Mouse (Mus musculus): Measurements from ENCODE around the gene Bace2. TPM values are rescaled to one million over a fixed set of nuclear protein-coding genes. Genes with fewer than 3 reads are reported as not detected.

Gene Bace2
- total and polyA plus RNA-seq, 3 experiments: 0.04 to 0.63 (median 0.46) TPM

DNA sequence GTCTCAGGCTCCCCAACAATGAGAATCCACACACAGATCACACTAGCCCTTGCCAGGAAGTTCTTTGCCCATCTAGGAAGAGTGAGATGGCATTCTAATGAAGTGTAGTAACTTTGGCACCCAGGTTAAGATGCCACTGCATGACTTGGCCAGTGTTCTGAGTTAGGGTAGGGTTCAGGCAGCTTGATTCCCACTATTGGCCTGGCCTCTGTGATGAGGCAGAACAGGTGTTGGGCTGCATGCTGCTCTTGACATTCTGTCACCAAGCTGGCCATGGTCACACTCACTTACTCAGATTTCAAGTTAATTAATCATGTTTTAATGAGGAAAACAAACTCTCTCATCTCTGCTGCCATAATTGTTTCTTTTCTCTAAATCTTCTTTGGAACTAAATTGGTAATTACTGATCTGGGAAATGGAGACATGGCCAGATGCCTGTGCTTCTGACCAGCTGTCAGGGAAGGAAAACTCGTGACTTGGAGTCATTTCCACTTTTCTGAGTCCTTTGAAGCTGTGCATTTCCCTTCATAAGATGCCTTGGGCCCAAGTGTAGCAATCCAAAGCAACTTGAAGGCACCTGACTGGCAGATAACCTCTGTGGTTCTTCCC lies 81.0 kb downstream of the Bace2 start:
- Histone ChIP-seq H3K36me3 (replicated peaks in 1 of 2; ENCODE audit: control insufficient read depth in 1 of 2, insufficient read depth in 1 of 2, low read length in 1 of 2) (no peaks in the 10 kb centered on the region), H3K9me3 (replicated peaks; ENCODE audit: low read length) (no peaks in the 10 kb centered on the region), H3K4me2 (ENCODE audit: insufficient read depth, low read depth, poor library complexity, severe bottlenecking) (no peak overlapping the region), H3K27ac (ENCODE audit: insufficient read depth, low read depth) (no peak overlapping the region), H3K27me3 (replicated peaks) (no peaks in the 10 kb centered on the region), H3K9ac (ENCODE audit: insufficient read depth, low read depth) (no peak overlapping the region), H3K4me1 (ENCODE audit: control insufficient read depth in 1 of 2, insufficient read depth in 2 of 2) (peaks cover 0 to 5% of the 10 kb centered on the region in 2 experiments; a peak in 1 of 4 replicates), H3K4me3 (replicated peaks in 1 of 3; ENCODE audit: low read depth in 2 of 3, low read length in 2 of 3, poor library complexity in 1 of 3) (no peak overlapping the region), H3K79me2 (replicated peaks; ENCODE audit: control insufficient read depth, extremely low read depth, insufficient read depth, poor library complexity, severe bottlenecking) (no peaks in the 10 kb centered on the region)
- DNase-seq (ENCODE audit: extremely low read depth): no peak
- TF ChIP-seq CTCF (conservative IDR thresholded peaks at IDR 0.05 in 1 of 2, IDR thresholded peaks at IDR 0.05 in 1 of 2; ENCODE audit: low read depth in 2 of 2, low read length in 2 of 2): no peak
- TF ChIP-seq TCF12 (IDR thresholded peaks at IDR 0.05; ENCODE audit: low read depth, low read length): no peak
- TF ChIP-seq ELF1 (IDR thresholded peaks at IDR 0.05; ENCODE audit: low read depth, low read length): no peak
- no peak for TF ChIP-seq SMC3 (IDR thresholded peaks at IDR 0.05; ENCODE audit: low read depth, low read length)
- TF ChIP-seq RAD21 (IDR thresholded peaks at IDR 0.05; ENCODE audit: low read depth, low read length): no peak
- TF ChIP-seq RCOR1 (conservative IDR thresholded peaks at IDR 0.05; ENCODE audit: low read depth, low read length): no peak
- TF ChIP-seq NELFE (IDR thresholded peaks at IDR 0.05; ENCODE audit: low read depth, low read length): no peak
- TF ChIP-seq IRF4 (IDR thresholded peaks at IDR 0.05; ENCODE audit: low read depth, low read length): no peak
- no peak for TF ChIP-seq UBTF (IDR thresholded peaks at IDR 0.05; ENCODE audit: low read depth, low read length)
- TF ChIP-seq EP300 (IDR thresholded peaks at IDR 0.05; ENCODE audit: low read length): no peak
- no peak for TF ChIP-seq CHD1 (IDR thresholded peaks at IDR 0.05; ENCODE audit: low read depth, low read length)
- no peak for TF ChIP-seq ETS1 (conservative IDR thresholded peaks at IDR 0.05; ENCODE audit: low read depth, low read length)
- no peak for TF ChIP-seq NRF1 (IDR thresholded peaks at IDR 0.05; ENCODE audit: low read depth, low read length)
- TF ChIP-seq POLR2AphosphoS2 (IDR thresholded peaks at IDR 0.05; ENCODE audit: low read depth, low read length): no peak
- no peak for TF ChIP-seq ZNF384 (IDR thresholded peaks at IDR 0.05; ENCODE audit: low read depth, low read length)
- in situ Hi-C loops (cut with MboI; ENCODE audit: low pct_ligation_motif_present, low pct_unique_long_range_greater_than_20kb, low sequenced_read_pairs) (no loop called here), dilution Hi-C loops (cut with MboI; ENCODE audit: extremely low pct_ligation_motif_present, extremely low pct_unique_long_range_greater_than_20kb, low sequenced_read_pairs) (no loop called here)

DNA sequence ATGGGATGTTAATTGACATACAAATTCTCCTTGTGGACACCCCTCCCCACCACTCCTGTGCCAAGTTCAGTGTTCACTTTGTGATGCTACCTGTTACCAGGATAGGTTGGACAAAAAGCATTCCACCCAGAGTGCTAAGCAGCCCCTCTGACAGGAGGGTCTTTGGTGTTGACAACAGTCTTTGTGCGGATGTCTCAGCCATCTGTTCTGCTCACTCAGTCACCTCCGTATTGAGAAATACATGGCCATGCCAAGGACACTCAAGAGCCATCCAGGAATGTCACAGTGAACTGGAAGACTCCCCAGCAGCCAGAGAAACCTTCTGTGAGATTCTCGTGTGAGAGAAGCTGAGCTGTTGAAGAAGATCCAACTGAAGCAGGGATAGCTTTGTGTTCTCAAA lies 81.6 kb downstream of the Bace2 start:
- Histone ChIP-seq H3K36me3 (replicated peaks in 1 of 2; ENCODE audit: control insufficient read depth in 1 of 2, insufficient read depth in 1 of 2, low read length in 1 of 2) (no peaks in the 10 kb centered on the region), H3K4me3 (replicated peaks in 1 of 3; ENCODE audit: low read depth in 2 of 3, low read length in 2 of 3, poor library complexity in 1 of 3) (no peak overlapping the region), H3K4me1 (ENCODE audit: control insufficient read depth in 1 of 2, insufficient read depth in 2 of 2) (peaks cover 0 to 7% of the 10 kb centered on the region in 2 experiments; a peak in 1 of 4 replicates), H3K79me2 (replicated peaks; ENCODE audit: control insufficient read depth, extremely low read depth, insufficient read depth, poor library complexity, severe bottlenecking) (no peaks in the 10 kb centered on the region), H3K27me3 (replicated peaks) (no peaks in the 10 kb centered on the region), H3K27ac (ENCODE audit: insufficient read depth, low read depth) (no peak overlapping the region), H3K4me2 (ENCODE audit: insufficient read depth, low read depth, poor library complexity, severe bottlenecking) (no peak overlapping the region), H3K9me3 (replicated peaks; ENCODE audit: low read length) (no peaks in the 10 kb centered on the region), H3K9ac (ENCODE audit: insufficient read depth, low read depth) (no peak overlapping the region)
- dilution Hi-C loops (cut with MboI; ENCODE audit: extremely low pct_ligation_motif_present, extremely low pct_unique_long_range_greater_than_20kb, low sequenced_read_pairs) (no loop called here), in situ Hi-C loops (cut with MboI; ENCODE audit: low pct_ligation_motif_present, low pct_unique_long_range_greater_than_20kb, low sequenced_read_pairs) (no loop called here)
- no peak for DNase-seq (ENCODE audit: extremely low read depth)
- no peak for TF ChIP-seq NELFE (IDR thresholded peaks at IDR 0.05; ENCODE audit: low read depth, low read length)
- TF ChIP-seq ETS1 (conservative IDR thresholded peaks at IDR 0.05; ENCODE audit: low read depth, low read length): no peak
- no peak for TF ChIP-seq MAX (IDR thresholded peaks at IDR 0.05; ENCODE audit: low read length)
- TF ChIP-seq UBTF (IDR thresholded peaks at IDR 0.05; ENCODE audit: low read depth, low read length): no peak
- no peak for TF ChIP-seq ZC3H11A (IDR thresholded peaks at IDR 0.05; ENCODE audit: low read depth, low read length)
- TF ChIP-seq MYC (IDR thresholded peaks at IDR 0.05; ENCODE audit: low read depth, low read length): no peak
- TF ChIP-seq E2F4 (IDR thresholded peaks at IDR 0.05; ENCODE audit: insufficient replicate concordance, low read depth, low read length): no peak
- no peak for TF ChIP-seq ZNF384 (IDR thresholded peaks at IDR 0.05; ENCODE audit: low read depth, low read length)
- TF ChIP-seq ZMIZ1 (IDR thresholded peaks at IDR 0.05; ENCODE audit: low read depth, low read length): no peak
- TF ChIP-seq HCFC1 (IDR thresholded peaks at IDR 0.05; ENCODE audit: low read depth, low read length): no peak
- no peak for TF ChIP-seq USF2 (conservative IDR thresholded peaks at IDR 0.05; ENCODE audit: low read depth, low read length)
- TF ChIP-seq MAZ (IDR thresholded peaks at IDR 0.05; ENCODE audit: low read depth, low read length): no peak
- TF ChIP-seq POLR2A (IDR thresholded peaks at IDR 0.05; ENCODE audit: low read depth, low read length): no peak
- no peak for TF ChIP-seq USF1 (IDR thresholded peaks at IDR 0.05; ENCODE audit: low read depth, low read length)
- no peak for TF ChIP-seq ELF1 (IDR thresholded peaks at IDR 0.05; ENCODE audit: low read depth, low read length)
- no peak for TF ChIP-seq MEF2A (IDR thresholded peaks at IDR 0.05; ENCODE audit: borderline replicate concordance, low read depth, low read length)
- TF ChIP-seq ZKSCAN1 (IDR thresholded peaks at IDR 0.05; ENCODE audit: borderline replicate concordance, low read depth, low read length): no peak
- no peak for TF ChIP-seq SMC3 (IDR thresholded peaks at IDR 0.05; ENCODE audit: low read depth, low read length)
- no peak for TF ChIP-seq IRF4 (IDR thresholded peaks at IDR 0.05; ENCODE audit: low read depth, low read length)

Measured in CH12.LX (cell line).